Mouse (Mus musculus): ENCODE results near the gene Sntb2. TPM values are rescaled to one million over a fixed set of nuclear protein-coding genes. Genes with fewer than 3 reads are reported as not detected.
"Not testable (repeated sequence)": the region's sequence is repeated elsewhere in the genome, so short reads cannot be mapped to it uniquely, and the experiment has no call there.

The Sntb2 gene
- total RNA-seq, 2 experiments from 2014 or later: 6.3 to 6.5 TPM

- intact Hi-C loops (cut with DNase I): no loop called here
Observed at GRCm38 (mm10) chr8:106963365-106963764, 27.8 kb downstream of the Sntb2 start.

GRCm38 (mm10) chr8:106964573-106964972 lies 29.0 kb downstream of the Sntb2 start:
- DNase-seq: no peak
- intact Hi-C loops (cut with DNase I): no loop called here

More at GRCm38 (mm10) chr8:106963365-106963764, 27.8 kb downstream of the Sntb2 start:
- DNase-seq: no peak

- intact Hi-C loops (cut with DNase I): no loop called here
- no peak for DNase-seq
Observed at GRCm38 (mm10) chr8:106969964-106970363, 34.4 kb downstream of the Sntb2 start.

- intact Hi-C loops (cut with DNase I): no loop called here
- no peak for DNase-seq
Observed at GRCm38 (mm10) chr8:106971916-106972315, 36.4 kb downstream of the Sntb2 start.

- no peak for DNase-seq
- intact Hi-C loops (cut with DNase I): no loop called here
Observed at GRCm38 (mm10) chr8:106972538-106973264, 37.2 kb downstream of the Sntb2 start.

- intact Hi-C loops (cut with DNase I); DNase-seq: not testable (repeated sequence)
Observed at GRCm38 (mm10) chr8:106973526-106973925, 38.0 kb downstream of the Sntb2 start.

GRCm38 (mm10) chr8:106974754-106975153 lies 39.2 kb downstream of the Sntb2 start:
- intact Hi-C loops (cut with DNase I): no loop called here
- no peak for DNase-seq

- intact Hi-C loops (cut with DNase I): no loop called here
Observed at GRCm38 (mm10) chr8:106975764-106976163, 40.2 kb downstream of the Sntb2 start.

GRCm38 (mm10) chr8:106976436-106976835 lies 40.9 kb downstream of the Sntb2 start:
- intact Hi-C loops (cut with DNase I): no loop called here
- no peak for DNase-seq

More at GRCm38 (mm10) chr8:106975764-106976163, 40.2 kb downstream of the Sntb2 start:
- no peak for DNase-seq

GRCm38 (mm10) chr8:106978755-106979251 lies 43.3 kb downstream of the Sntb2 start:
- intact Hi-C loops (cut with DNase I): no loop called here
- DNase-seq: peak; percentile 38

GRCm38 (mm10) chr8:106985404-106985821 lies 49.9 kb downstream of the Sntb2 start:
- intact Hi-C loops (cut with DNase I): no loop called here
- no peak for DNase-seq

GRCm38 (mm10) chr8:106985951-106986350 lies 50.4 kb downstream of the Sntb2 start:
- intact Hi-C loops (cut with DNase I): no loop called here

GRCm38 (mm10) chr8:106987557-106987956 lies 52.0 kb downstream of the Sntb2 start:
- intact Hi-C loops (cut with DNase I): no loop called here
- no peak for DNase-seq

More at GRCm38 (mm10) chr8:106985951-106986350, 50.4 kb downstream of the Sntb2 start:
- DNase-seq: no peak

- intact Hi-C loops (cut with DNase I): no loop called here
- no peak for DNase-seq
Observed at GRCm38 (mm10) chr8:106991393-106991792, 55.8 kb downstream of the Sntb2 start.

GRCm38 (mm10) chr8:106996339-106996738 lies 60.8 kb downstream of the Sntb2 start:
- intact Hi-C loops (cut with DNase I): loop anchor here (5.0 kb wide), 1 partner anchor 69 kb away; no protein-coding TSS in a partner anchor
- not testable (repeated sequence) for DNase-seq

- intact Hi-C loops (cut with DNase I): loop anchor here (5.0 kb wide), 1 partner anchor 70 kb away; no protein-coding TSS in a partner anchor
Observed at GRCm38 (mm10) chr8:106997416-106997815, 61.9 kb downstream of the Sntb2 start.

GRCm38 (mm10) chr8:106999068-106999467 lies 63.5 kb downstream of the Sntb2 start:
- DNase-seq: peak; percentile 18
- intact Hi-C loops (cut with DNase I): loop anchor here (5.0 kb wide), 1 partner anchor 72 kb away; no protein-coding TSS in a partner anchor

More at GRCm38 (mm10) chr8:106997416-106997815, 61.9 kb downstream of the Sntb2 start:
- no peak for DNase-seq

- DNase-seq: peak; percentile 93
- intact Hi-C loops (cut with DNase I): no loop called here
Observed at GRCm38 (mm10) chr8:107002532-107002931, 67.0 kb downstream of the Sntb2 start.

GRCm38 (mm10) chr8:107007795-107008194 lies 72.2 kb downstream of the Sntb2 start:
- intact Hi-C loops (cut with DNase I): no loop called here
- DNase-seq: no peak

GRCm38 (mm10) chr8:107012666-107013065 lies 77.1 kb downstream of the Sntb2 start:
- intact Hi-C loops (cut with DNase I): no loop called here
- no peak for DNase-seq

- DNase-seq: no peak
- intact Hi-C loops (cut with DNase I): no loop called here
Observed at GRCm38 (mm10) chr8:107014915-107015314, 79.4 kb downstream of the Sntb2 start.

- DNase-seq: no peak
- intact Hi-C loops (cut with DNase I): no loop called here
Observed at GRCm38 (mm10) chr8:107023479-107023878, 87.9 kb downstream of the Sntb2 start.

Measured in left cerebral cortex, postnatal 4 days (tissue).